Mouse (Mus musculus) C2C12 (cell line): ENCODE measurements around the gene Abca4.

Experiments
- CTCF ChIP-seq: IDR thresholded peaks from one replicate; pipeline ENCODE4 v1.5.1; 2011; ENCODE audit not compliant: control insufficient read depth, insufficient read depth, insufficient read length
- MAX ChIP-seq: IDR thresholded peaks from one replicate; pipeline ENCODE4 v1.6.1; 2011; ENCODE audit warnings: mild to moderate bottlenecking, control low read depth
- MYOD1 ChIP-seq: IDR thresholded peaks from one replicate; pipeline ENCODE4 v1.6.1; 2011; ENCODE audit warnings: low read depth; ENCODE audit not compliant: control insufficient read depth, insufficient read length

DNA sequence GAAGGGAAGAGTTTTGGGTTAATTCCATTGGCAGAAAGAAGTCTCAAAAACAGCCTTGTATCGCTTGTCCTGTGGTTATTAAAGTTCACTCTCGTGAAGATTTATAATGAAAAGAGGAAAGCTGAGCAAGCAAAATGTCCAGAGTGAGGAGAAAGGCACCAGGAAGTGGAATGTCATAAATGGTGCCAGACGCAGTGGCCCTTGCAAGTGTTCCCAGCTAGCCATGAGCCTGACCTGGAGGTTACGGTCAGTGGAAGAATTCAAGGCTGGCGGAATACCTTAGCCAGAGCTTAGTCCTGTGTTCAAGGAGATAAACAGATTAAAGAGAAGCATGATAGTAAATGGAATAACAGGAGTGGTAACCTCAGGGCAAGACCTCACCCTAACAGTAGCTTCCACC, 25.1 kb upstream of the Abca4 start:
- TF ChIP-seq CTCF (no peak), MAX (no peak), MYOD1 (no peak)
